Mouse (Mus musculus): ENCODE measurements around the gene Hspb8. TPM values are rescaled to one million over a fixed set of nuclear protein-coding genes. Genes with fewer than 3 reads are reported as not detected.

Gene Hspb8
- total and polyA plus RNA-seq, 3 experiments = not detected

- no peak for DNase-seq (ENCODE audit: extremely low read depth)
- TF ChIP-seq RAD21 (IDR thresholded peaks at IDR 0.05; ENCODE audit: low read depth, low read length) (no peak), ZMIZ1 (IDR thresholded peaks at IDR 0.05; ENCODE audit: low read depth, low read length) (no peak), BHLHE40 (IDR thresholded peaks at IDR 0.05; ENCODE audit: low read depth, low read length) (no peak), MAFK (IDR thresholded peaks at IDR 0.05; ENCODE audit: insufficient replicate concordance, low read length) (no peak), E2F4 (IDR thresholded peaks at IDR 0.05; ENCODE audit: insufficient replicate concordance, low read depth, low read length) (no peak), HCFC1 (IDR thresholded peaks at IDR 0.05; ENCODE audit: low read depth, low read length) (no peak), GABPA (IDR thresholded peaks at IDR 0.05; ENCODE audit: insufficient replicate concordance, low read depth, low read length) (no peak), MXI1 (IDR thresholded peaks at IDR 0.05; ENCODE audit: low read depth, low read length) (no peak), NRF1 (IDR thresholded peaks at IDR 0.05; ENCODE audit: low read depth, low read length) (no peak), MAX (IDR thresholded peaks at IDR 0.05; ENCODE audit: low read length) (no peak), EP300 (IDR thresholded peaks at IDR 0.05; ENCODE audit: low read length) (no peak)
- no peaks in the 10 kb centered on the region for H3K4me1 ChIP-seq (ENCODE audit: control insufficient read depth in 1 of 2, insufficient read depth in 2 of 2)
- no peak overlapping the region for H3K9ac ChIP-seq (ENCODE audit: insufficient read depth, low read depth)
- dilution Hi-C loops (cut with MboI; ENCODE audit: extremely low pct_ligation_motif_present, extremely low pct_unique_long_range_greater_than_20kb, low sequenced_read_pairs) (no loop called here), in situ Hi-C loops (cut with MboI; ENCODE audit: low pct_ligation_motif_present, low pct_unique_long_range_greater_than_20kb, low sequenced_read_pairs) (no loop called here)
- no peak overlapping the region for H3K4me2 ChIP-seq (ENCODE audit: insufficient read depth, low read depth, poor library complexity, severe bottlenecking)
- H3K79me2 ChIP-seq (replicated peaks; ENCODE audit: control insufficient read depth, extremely low read depth, insufficient read depth, poor library complexity, severe bottlenecking) = no peaks in the 10 kb centered on the region
- no peak overlapping the region for H3K27ac ChIP-seq (ENCODE audit: insufficient read depth, low read depth)
- no peak overlapping the region for H3K4me3 ChIP-seq (replicated peaks in 1 of 3; ENCODE audit: low read depth in 2 of 3, low read length in 2 of 3, poor library complexity in 1 of 3)
- H3K9me3 ChIP-seq (replicated peaks; ENCODE audit: low read length) = peaks cover 83% of the 10 kb centered on the region
- H3K36me3 ChIP-seq (replicated peaks in 1 of 2; ENCODE audit: control insufficient read depth in 1 of 2, insufficient read depth in 1 of 2, low read length in 1 of 2) = no peaks in the 10 kb centered on the region
- no peaks in the 10 kb centered on the region for H3K27me3 ChIP-seq (replicated peaks)
These were observed 33.3 kb downstream of the Hspb8 start for GRCm38 (mm10) chr5:116389321-116389720.

- Histone ChIP-seq H3K4me3 (replicated peaks in 1 of 3; ENCODE audit: low read depth in 2 of 3, low read length in 2 of 3, poor library complexity in 1 of 3) (no peak overlapping the region), H3K9me3 (replicated peaks; ENCODE audit: low read length) (peaks cover 73% of the 10 kb centered on the region), H3K4me2 (ENCODE audit: insufficient read depth, low read depth, poor library complexity, severe bottlenecking) (no peak overlapping the region), H3K4me1 (ENCODE audit: control insufficient read depth in 1 of 2, insufficient read depth in 2 of 2) (no peaks in the 10 kb centered on the region), H3K27ac (ENCODE audit: insufficient read depth, low read depth) (no peak overlapping the region), H3K79me2 (replicated peaks; ENCODE audit: control insufficient read depth, extremely low read depth, insufficient read depth, poor library complexity, severe bottlenecking) (no peaks in the 10 kb centered on the region), H3K9ac (ENCODE audit: insufficient read depth, low read depth) (no peak overlapping the region), H3K36me3 (replicated peaks in 1 of 2; ENCODE audit: control insufficient read depth in 1 of 2, insufficient read depth in 1 of 2, low read length in 1 of 2) (no peaks in the 10 kb centered on the region), H3K27me3 (replicated peaks) (no peaks in the 10 kb centered on the region)
- dilution Hi-C loops (cut with MboI; ENCODE audit: extremely low pct_ligation_motif_present, extremely low pct_unique_long_range_greater_than_20kb, low sequenced_read_pairs) (no loop called here), in situ Hi-C loops (cut with MboI; ENCODE audit: low pct_ligation_motif_present, low pct_unique_long_range_greater_than_20kb, low sequenced_read_pairs) (no loop called here)
- no peak for DNase-seq (ENCODE audit: extremely low read depth)
- TF ChIP-seq E2F4 (IDR thresholded peaks at IDR 0.05; ENCODE audit: insufficient replicate concordance, low read depth, low read length) (no peak), RCOR1 (conservative IDR thresholded peaks at IDR 0.05; ENCODE audit: low read depth, low read length) (no peak), RAD21 (IDR thresholded peaks at IDR 0.05; ENCODE audit: low read depth, low read length) (no peak), BHLHE40 (IDR thresholded peaks at IDR 0.05; ENCODE audit: low read depth, low read length) (no peak), KAT2A (IDR thresholded peaks at IDR 0.05; ENCODE audit: insufficient replicate concordance, low read length) (no peak), ZKSCAN1 (IDR thresholded peaks at IDR 0.05; ENCODE audit: borderline replicate concordance, low read depth, low read length) (no peak), POLR2AphosphoS2 (IDR thresholded peaks at IDR 0.05; ENCODE audit: low read depth, low read length) (no peak), IRF4 (IDR thresholded peaks at IDR 0.05; ENCODE audit: low read depth, low read length) (no peak), GABPA (IDR thresholded peaks at IDR 0.05; ENCODE audit: insufficient replicate concordance, low read depth, low read length) (no peak), SIN3A (IDR thresholded peaks at IDR 0.05; ENCODE audit: low read length) (no peak)
These were observed 35.2 kb downstream of the Hspb8 start for GRCm38 (mm10) chr5:116387302-116387935.
